Mouse (Mus musculus): ENCODE measurements around the gene Chadl. TPM values are rescaled to one million over a fixed set of nuclear protein-coding genes. Genes with fewer than 3 reads are reported as not detected.
"Not testable (repeated sequence)": the region's sequence is repeated elsewhere in the genome, so short reads cannot be mapped to it uniquely, and the experiment has no call there.

The Chadl gene
- 33.8 and 38.2 TPM in 2 replicates for polyA plus RNA-seq (2015; fragmentation: Nextera tagmentation; extraction: Ambion mirVana)

DNA sequence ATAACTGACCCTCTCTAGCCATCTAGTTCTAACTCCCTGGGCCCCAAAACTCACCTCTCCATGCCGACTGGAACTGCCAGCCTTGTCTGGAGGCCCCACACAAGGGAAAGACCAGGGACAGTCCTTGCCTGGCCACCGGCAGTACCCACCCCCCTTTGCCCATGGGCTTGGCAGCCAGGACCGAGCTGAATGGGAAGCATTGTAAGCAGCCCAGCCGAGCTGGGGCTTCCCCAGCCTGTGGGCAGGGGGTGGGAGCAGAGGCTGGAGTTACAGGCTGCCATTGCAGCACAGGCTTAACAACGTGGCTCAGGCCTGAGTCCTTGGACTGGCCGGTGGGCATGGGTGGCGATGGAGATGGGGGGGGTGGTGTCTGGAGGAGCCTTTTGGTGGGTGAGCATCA lies at the start of gene Chadl:
Gene Chadl (minus strand): TSS at position 113 of the 400 bp plus-strand sequence.
- Histone ChIP-seq H3K9ac (no peak within 1 kb of the TSS), H3K4me2 (peak within 1 kb of the TSS; percentile 6; the same call in 1 of the 2 replicates), H3K27ac (replicated peaks) (peak within 1 kb of the TSS; percentile 49; the same call in 1 of the 2 replicates), H3K36me3 (no peaks in the 10 kb centered on the region), H3K4me3 (no peak within 1 kb of the TSS), H3K4me1 (replicated peaks) (peaks cover 30% of the 10 kb centered on the region), H3K9me3 (no peaks in the 10 kb centered on the region), H3K27me3 (peaks cover 18% of the 10 kb centered on the region)
- WGBS, result 49% methylated on average over 7 of the region's 7 CpGs
- ATAC-seq (ENCODE audit: low FRiP score, low read depth), result peak; percentile 64

DNA sequence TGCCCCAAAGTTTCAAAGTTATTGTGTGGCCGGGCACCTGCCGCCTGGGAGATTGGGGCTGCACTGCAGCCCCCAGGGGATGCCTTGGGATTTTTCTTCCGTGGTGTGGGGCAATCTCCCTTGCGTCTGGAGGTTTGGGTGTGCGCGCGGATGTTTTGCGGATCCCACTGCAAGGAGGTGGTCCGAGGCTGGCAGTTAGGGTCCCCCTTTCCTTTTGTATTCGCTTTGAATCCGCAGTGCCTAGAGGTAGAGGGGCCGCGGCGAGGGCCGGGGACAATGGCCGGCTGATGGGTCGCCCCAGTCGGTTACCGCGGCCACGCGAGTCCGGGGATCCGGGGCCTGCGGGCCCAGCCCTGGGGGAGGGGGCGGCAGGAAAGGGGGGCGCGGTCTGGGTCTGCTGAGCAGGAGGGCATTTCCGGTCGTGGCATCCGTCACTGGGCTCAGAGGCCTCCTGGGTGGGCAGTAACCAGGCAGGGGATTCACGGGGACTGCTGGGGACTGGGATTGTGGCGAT lies 48.6 kb upstream of the Chadl start:
- WGBS, result under 1% methylated on average over 31 of the region's 33 CpGs
- Histone ChIP-seq H3K4me1 (replicated peaks) (peaks cover 29% of the 10 kb centered on the region), H3K27me3 (no peaks in the 10 kb centered on the region), H3K9ac (peak overlapping the region; percentile 94), H3K27ac (replicated peaks) (peak overlapping the region; percentile 95), H3K9me3 (no peaks in the 10 kb centered on the region), H3K36me3 (no peaks in the 10 kb centered on the region), H3K4me2 (peak overlapping the region; percentile 84), H3K4me3 (peak overlapping the region; percentile 87)
- peak; percentile 82 for ATAC-seq (ENCODE audit: low FRiP score, low read depth)

DNA sequence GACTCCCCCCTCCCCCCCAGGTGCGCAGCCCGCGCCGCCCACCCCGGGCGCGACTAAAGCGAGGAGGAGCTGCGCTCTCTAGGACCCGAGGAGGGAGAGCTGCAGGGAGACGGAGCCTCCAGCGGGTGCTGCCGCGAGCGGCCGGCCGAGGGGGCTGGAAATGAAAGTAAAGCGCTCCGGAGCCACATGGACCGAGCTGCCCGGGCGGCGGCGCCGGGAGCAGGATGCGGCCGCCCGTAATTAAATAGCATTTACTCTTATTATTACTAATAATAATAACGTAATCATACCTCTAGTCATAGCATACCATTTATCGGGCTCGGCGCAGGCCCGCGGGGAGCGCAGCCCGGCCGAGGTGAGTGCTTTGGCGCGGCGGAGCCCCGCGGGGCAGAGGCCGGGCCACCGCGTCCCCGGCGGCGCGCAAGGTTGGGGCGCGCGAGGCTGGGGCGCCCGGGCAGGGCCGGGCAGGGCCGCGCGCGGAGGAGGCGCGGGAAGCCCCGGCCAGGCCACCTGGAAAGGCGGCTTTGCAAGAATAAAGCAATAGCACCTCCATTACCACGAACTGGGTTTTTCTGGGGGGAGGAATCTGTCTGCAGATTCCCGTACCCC lies 48.0 kb upstream of the Chadl start, which contains the start of the genes Zc3h7b and Rangap1:
Gene Zc3h7b (plus strand): TSS at position 66 of the 609 bp plus-strand sequence.
Gene Rangap1 (minus strand): TSS at position 539 of the 609 bp plus-strand sequence.
- peak; percentile 82 for ATAC-seq (ENCODE audit: low FRiP score, low read depth)

GRCm38 (mm10) chr15:81742368-81742767 lies 45.3 kb upstream of the Chadl start:
- not testable (repeated sequence) for H3K9me3 ChIP-seq; ATAC-seq (ENCODE audit: low FRiP score, low read depth); H3K4me2 ChIP-seq; H3K27me3 ChIP-seq; H3K4me3 ChIP-seq; H3K27ac ChIP-seq (replicated peaks); H3K9ac ChIP-seq; H3K36me3 ChIP-seq
- 50% methylated on average over 2 of the region's 2 CpGs for WGBS
- peaks cover 19% of the 10 kb centered on the region for H3K4me1 ChIP-seq (replicated peaks)

More for the DNA sequence above, 48.0 kb upstream of the Chadl start, which contains the start of the genes Zc3h7b and Rangap1:
- Histone ChIP-seq H3K9ac (peak within 1 kb of the TSS; percentile 94), H3K36me3 (no peaks in the 10 kb centered on the region), H3K9me3 (no peaks in the 10 kb centered on the region), H3K27ac (replicated peaks) (peak within 1 kb of the TSS; percentile 95), H3K4me2 (peak within 1 kb of the TSS; percentile 84), H3K27me3 (no peaks in the 10 kb centered on the region), H3K4me1 (replicated peaks) (peaks cover 29% of the 10 kb centered on the region), H3K4me3 (peak within 1 kb of the TSS; percentile 87)
- 0% methylated on average over 57 of the region's 65 CpGs for WGBS

- Histone ChIP-seq H3K9me3 (no peaks in the 10 kb centered on the region), H3K36me3 (no peaks in the 10 kb centered on the region), H3K9ac (no peak overlapping the region), H3K27me3 (no peaks in the 10 kb centered on the region), H3K4me3 (no peak overlapping the region), H3K27ac (replicated peaks) (no peak overlapping the region), H3K4me2 (no peak overlapping the region), H3K4me1 (replicated peaks) (peaks cover 7% of the 10 kb centered on the region)
- 18% methylated on average over 2 of the region's 2 CpGs for WGBS
- no peak for ATAC-seq (ENCODE audit: low FRiP score, low read depth)
These were observed 42.8 kb upstream of the Chadl start for GRCm38 (mm10) chr15:81739924-81740323.

- Histone ChIP-seq H3K4me3 (no peak overlapping the region), H3K27me3 (no peaks in the 10 kb centered on the region), H3K9me3 (no peaks in the 10 kb centered on the region), H3K9ac (no peak overlapping the region), H3K27ac (replicated peaks) (no peak overlapping the region), H3K36me3 (no peaks in the 10 kb centered on the region), H3K4me1 (replicated peaks) (peaks cover 4% of the 10 kb centered on the region), H3K4me2 (no peak overlapping the region)
- no peak for ATAC-seq (ENCODE audit: low FRiP score, low read depth)
- WGBS, result 83% methylated on average over 3 of the region's 3 CpGs
These were observed 42.2 kb upstream of the Chadl start for GRCm38 (mm10) chr15:81739296-81739695.

DNA sequence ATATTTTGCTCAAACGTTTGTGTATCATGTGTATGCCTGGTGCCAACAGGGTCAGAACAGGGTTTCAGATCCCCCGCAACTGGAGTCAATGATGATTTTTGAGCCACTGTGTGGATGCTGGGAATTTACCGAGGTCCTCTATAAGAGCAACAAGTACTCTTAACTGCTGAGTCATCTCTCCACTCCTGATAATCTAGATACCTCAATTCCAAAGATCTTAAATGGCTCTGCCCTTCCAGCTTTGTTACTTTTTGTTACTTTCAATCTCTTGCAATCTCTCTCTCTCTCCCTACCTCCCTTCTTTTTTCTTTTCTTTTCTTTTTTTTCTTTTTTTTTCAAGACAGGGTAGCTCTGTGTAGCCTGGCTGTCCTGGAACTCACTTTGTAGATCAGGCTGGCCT lies 38.0 kb upstream of the Chadl start:
- WGBS, result 56% methylated on average over 3 of the region's 3 CpGs
- ATAC-seq (ENCODE audit: low FRiP score, low read depth), result no peak

DNA sequence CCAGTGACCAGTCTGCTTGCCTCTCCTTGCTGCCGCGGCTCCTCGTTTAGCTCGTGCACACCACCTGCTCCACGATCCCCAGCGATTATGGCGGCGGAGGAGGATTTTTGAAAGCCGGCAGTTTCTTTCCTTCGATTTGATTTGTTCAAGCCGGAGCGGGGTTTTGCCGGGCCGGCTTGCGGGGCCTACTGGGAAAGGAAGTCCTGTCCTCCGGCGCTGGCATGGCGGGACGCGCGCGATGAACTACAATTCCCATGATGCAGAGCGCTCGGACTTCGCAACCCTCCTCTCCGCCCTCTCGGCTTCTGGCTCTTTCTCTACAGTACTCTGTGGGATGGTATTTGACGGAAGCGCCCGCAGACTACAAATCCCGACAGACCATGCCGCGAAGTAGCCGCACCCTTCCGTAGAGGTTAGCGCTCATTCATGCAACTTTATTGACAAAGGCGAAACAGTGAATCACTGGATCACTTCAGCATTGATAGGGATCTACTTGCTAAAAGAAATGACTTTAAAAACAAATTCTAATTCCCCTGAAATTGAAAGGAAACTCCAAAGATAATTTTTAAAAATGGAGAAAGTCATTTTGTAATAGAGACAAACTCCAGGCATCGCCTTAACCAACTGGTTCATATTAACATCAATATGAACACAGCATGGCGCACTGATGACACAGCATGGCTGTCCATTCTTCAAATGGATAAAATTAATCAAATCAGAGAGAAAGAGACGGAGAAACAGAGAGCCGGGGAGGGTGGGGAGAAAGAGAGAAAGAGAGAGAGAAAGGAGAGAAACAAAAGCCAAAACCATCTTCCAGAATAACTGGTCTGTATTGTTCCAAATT lies 32.9 kb upstream of the Chadl start:
- no peaks in the 10 kb centered on the region for H3K9me3 ChIP-seq
- H3K4me1 ChIP-seq (replicated peaks), result peaks cover 26% of the 10 kb centered on the region
- peak; percentile 100 for ATAC-seq (ENCODE audit: low FRiP score, low read depth)
- H3K27me3 ChIP-seq, result no peaks in the 10 kb centered on the region
- peak overlapping the region; percentile 75 for H3K4me2 ChIP-seq
- peak overlapping the region; percentile 79 for H3K9ac ChIP-seq
- 4% methylated on average over 41 of the region's 41 CpGs for WGBS
- H3K27ac ChIP-seq (replicated peaks), result peak overlapping the region; percentile 78
- H3K4me3 ChIP-seq, result peak overlapping the region; percentile 81
- no peaks in the 10 kb centered on the region for H3K36me3 ChIP-seq

More for the DNA sequence above, 38.0 kb upstream of the Chadl start:
- Histone ChIP-seq H3K9me3 (no peaks in the 10 kb centered on the region), H3K27ac (replicated peaks) (no peak overlapping the region), H3K36me3 (no peaks in the 10 kb centered on the region), H3K4me2 (no peak overlapping the region), H3K9ac (no peak overlapping the region), H3K4me3 (no peak overlapping the region), H3K4me1 (replicated peaks) (no peaks in the 10 kb centered on the region), H3K27me3 (no peaks in the 10 kb centered on the region)

DNA sequence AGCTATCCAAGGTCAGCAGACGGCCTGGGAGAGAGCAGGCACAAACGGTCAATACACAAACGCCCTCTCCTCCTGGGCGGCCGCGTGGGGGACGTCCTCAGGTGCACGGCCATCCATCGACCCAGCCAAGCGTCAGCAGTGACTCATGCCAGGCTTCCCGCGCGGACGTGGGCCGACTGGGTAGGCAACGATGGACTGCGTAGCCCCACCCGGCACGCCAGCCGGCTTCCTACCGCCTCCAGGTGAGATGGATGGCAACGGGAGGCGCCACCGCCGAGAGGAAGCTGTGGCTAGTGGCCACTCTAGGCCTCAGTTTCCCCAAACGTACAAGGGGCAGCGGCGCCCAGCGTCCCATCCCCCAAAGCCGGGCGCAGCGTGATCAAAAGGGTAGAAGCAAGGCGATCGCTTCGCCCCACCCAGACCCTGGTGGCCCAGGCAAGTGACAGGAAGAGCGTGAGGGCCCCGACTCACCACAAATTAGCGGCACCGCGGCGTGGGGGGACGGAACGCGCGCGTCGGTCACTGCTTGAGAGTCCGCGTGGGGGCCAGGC lies 32.2 kb upstream of the Chadl start:
- Histone ChIP-seq H3K36me3 (no peaks in the 10 kb centered on the region), H3K9me3 (no peaks in the 10 kb centered on the region), H3K9ac (peak overlapping the region; percentile 79), H3K4me2 (peak overlapping the region; percentile 75), H3K27me3 (no peaks in the 10 kb centered on the region), H3K4me1 (replicated peaks) (peaks cover 26% of the 10 kb centered on the region), H3K27ac (replicated peaks) (peak overlapping the region; percentile 78), H3K4me3 (peak overlapping the region; percentile 81)
- peak; percentile 11 for ATAC-seq (ENCODE audit: low FRiP score, low read depth)
- 1% methylated on average over 49 of the region's 49 CpGs for WGBS

DNA sequence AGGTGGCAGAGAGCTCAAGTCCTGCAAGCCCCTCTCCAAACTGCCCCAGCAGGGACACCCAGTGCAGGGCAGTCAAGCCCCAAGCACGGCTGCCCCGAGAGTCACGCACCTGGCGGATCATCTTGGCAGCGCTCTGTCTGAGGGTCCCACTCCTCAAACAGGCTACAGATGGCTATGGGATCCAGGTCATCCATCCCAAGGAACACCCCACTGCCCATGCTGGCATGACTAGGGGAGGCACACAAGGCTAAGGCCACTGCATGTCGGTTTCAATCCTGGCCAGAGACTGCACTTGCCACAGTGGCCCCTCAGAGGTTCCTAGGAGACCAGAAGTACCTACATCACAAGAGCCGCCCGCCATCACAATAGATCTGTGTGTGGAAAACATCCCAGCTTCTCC lies 28.9 kb upstream of the Chadl start:
- Histone ChIP-seq H3K9ac (no peak overlapping the region), H3K4me1 (replicated peaks) (peaks cover 26% of the 10 kb centered on the region), H3K36me3 (peaks cover 33% of the 10 kb centered on the region), H3K9me3 (no peaks in the 10 kb centered on the region), H3K27ac (replicated peaks) (no peak overlapping the region), H3K4me2 (no peak overlapping the region), H3K4me3 (no peak overlapping the region), H3K27me3 (no peaks in the 10 kb centered on the region)
- 95% methylated on average over 8 of the region's 8 CpGs for WGBS
- ATAC-seq (ENCODE audit: low FRiP score, low read depth), result no peak

DNA sequence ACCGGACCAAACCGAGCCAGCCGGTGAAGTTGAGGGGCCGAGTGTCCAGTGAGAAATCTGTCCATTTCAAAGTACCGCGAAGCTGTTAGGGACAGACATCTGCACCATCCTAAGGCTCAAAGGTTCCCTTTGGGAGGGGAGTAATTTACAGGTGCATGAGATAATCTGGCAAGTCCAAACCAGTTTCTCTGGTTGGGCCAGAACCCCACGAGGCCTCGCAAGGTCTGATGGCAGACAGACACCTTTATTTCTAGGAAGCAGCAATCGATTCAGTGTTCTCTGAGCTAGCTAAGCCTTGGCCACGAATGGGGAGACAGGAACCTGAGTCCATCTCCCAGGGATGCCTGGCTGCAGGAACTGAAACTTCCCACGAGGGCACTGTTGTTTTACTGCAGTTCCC lies 26.6 kb upstream of the Chadl start:
- Histone ChIP-seq H3K36me3 (peaks cover 54% of the 10 kb centered on the region), H3K9ac (no peak overlapping the region)
- WGBS, result 94% methylated on average over 11 of the region's 11 CpGs

More for the DNA sequence above, 26.6 kb upstream of the Chadl start:
- Histone ChIP-seq H3K27me3 (no peaks in the 10 kb centered on the region), H3K4me3 (no peak overlapping the region), H3K27ac (replicated peaks) (no peak overlapping the region), H3K9me3 (no peaks in the 10 kb centered on the region), H3K4me2 (no peak overlapping the region), H3K4me1 (replicated peaks) (peaks cover 28% of the 10 kb centered on the region)
- ATAC-seq (ENCODE audit: low FRiP score, low read depth), result no peak

Measured in hindbrain, embryonic 15.5 days (tissue).